Mouse (Mus musculus) midbrain, embryonic 16.5 days (tissue): Measurements from ENCODE around the gene Ppp2r5e. TPM values are rescaled to one million over a fixed set of nuclear protein-coding genes. Genes with fewer than 3 reads are reported as not detected.

ENCODE experiments used
- ATAC-seq: fragments of 200-750 bp; cut with Nextera tagmentation; 2 replicates; pipeline ENCODE4 v1.8.0; 2017; ENCODE audit warnings: moderate TSS enrichment
- H3K27ac ChIP-seq: fragments of 300-500 bp; sonication (generic); 2 replicates; pipeline ENCODE4 v1.5.1; 2014; ENCODE audit warnings: mild to moderate bottlenecking, low read length, mixed read lengths
- H3K27me3 ChIP-seq: fragments of 300-500 bp; sonication (generic); 2 replicates; pipeline ENCODE4 v1.6.1; 2014; ENCODE audit warnings: low read depth, low read length, mixed read lengths; ENCODE audit not compliant: control insufficient read depth, insufficient read depth
- H3K36me3 ChIP-seq: fragments of 300-500 bp; sonication (generic); 2 replicates; pipeline ENCODE4 v1.6.1; 2014; ENCODE audit warnings: mild to moderate bottlenecking, low read length, moderate library complexity, mixed read lengths; ENCODE audit not compliant: control insufficient read depth, insufficient read depth
- H3K4me1 ChIP-seq: fragments of 300-500 bp; sonication (generic); 2 replicates; pipeline ENCODE4 v1.6.1; 2014; ENCODE audit warnings: mild to moderate bottlenecking, low read length, mixed read lengths; ENCODE audit not compliant: control insufficient read depth, insufficient read depth
- H3K4me2 ChIP-seq: fragments of 300-500 bp; sonication (generic); 2 replicates; pipeline ENCODE4 v1.6.1; 2014; ENCODE audit warnings: mild to moderate bottlenecking, low read length, mixed read lengths
- H3K4me3 ChIP-seq: fragments of 300-500 bp; sonication (generic); 2 replicates; pipeline ENCODE4 v1.5.1; 2014; ENCODE audit warnings: low read depth, mild to moderate bottlenecking, low read length, moderate library complexity, mixed read lengths
- H3K9ac ChIP-seq: fragments of 300-500 bp; sonication (generic); 2 replicates; pipeline ENCODE4 v1.6.1; 2014; ENCODE audit warnings: low read depth, low read length, mixed read lengths
- H3K9me3 ChIP-seq: fragments of 300-500 bp; sonication (generic); replicated peaks from 2 replicates; pipeline ENCODE4 v1.6.1; 2014; ENCODE audit warnings: mild to moderate bottlenecking, low read length, mixed read lengths; ENCODE audit not compliant: control insufficient read depth, poor library complexity, severe bottlenecking
- whole genome bisulfite sequencing: fragments of 180-500 bp; shearing (Covaris S2); extraction: QIAGEN DNeasy Blood & Tissue Kit; methylation state at CpG from one replicate; pipeline ENCODE4 v1.1.7; 2014; 5-methylcytosine and 5-hydroxymethylcytosine counted together
- polyA plus RNA-seq: library from polyadenylated mRNA; unstranded; fragments of >200 nt; fragmentation: Nextera tagmentation; extraction: Ambion mirVana; gene quantifications from 2 replicates; pipeline ENCODE4 v1.2.1, GENCODE M21; 2015

Ppp2r5e gene
- polyA plus RNA-seq, 1 experiment from 2014 or later, result 18.1 TPM

- ATAC-seq, result 0 out of 2 replicates have a peak, but pooled peaks have one; percentile 37
- Histone ChIP-seq H3K9me3 (no peaks in the 10 kb centered on the region), H3K4me2 (no peak overlapping the region), H3K9ac (no peak overlapping the region), H3K4me1 (peaks cover 8% of the 10 kb centered on the region), H3K4me3 (no peak overlapping the region), H3K27ac (no peak overlapping the region), H3K36me3 (no peaks in the 10 kb centered on the region), H3K27me3 (no peaks in the 10 kb centered on the region)
- WGBS, result 30% methylated on average over 3 of the region's 3 CpGs
Observed at GRCm38 (mm10) chr12:75520395-75520794, 75.7 kb downstream of the Ppp2r5e start.

DNA sequence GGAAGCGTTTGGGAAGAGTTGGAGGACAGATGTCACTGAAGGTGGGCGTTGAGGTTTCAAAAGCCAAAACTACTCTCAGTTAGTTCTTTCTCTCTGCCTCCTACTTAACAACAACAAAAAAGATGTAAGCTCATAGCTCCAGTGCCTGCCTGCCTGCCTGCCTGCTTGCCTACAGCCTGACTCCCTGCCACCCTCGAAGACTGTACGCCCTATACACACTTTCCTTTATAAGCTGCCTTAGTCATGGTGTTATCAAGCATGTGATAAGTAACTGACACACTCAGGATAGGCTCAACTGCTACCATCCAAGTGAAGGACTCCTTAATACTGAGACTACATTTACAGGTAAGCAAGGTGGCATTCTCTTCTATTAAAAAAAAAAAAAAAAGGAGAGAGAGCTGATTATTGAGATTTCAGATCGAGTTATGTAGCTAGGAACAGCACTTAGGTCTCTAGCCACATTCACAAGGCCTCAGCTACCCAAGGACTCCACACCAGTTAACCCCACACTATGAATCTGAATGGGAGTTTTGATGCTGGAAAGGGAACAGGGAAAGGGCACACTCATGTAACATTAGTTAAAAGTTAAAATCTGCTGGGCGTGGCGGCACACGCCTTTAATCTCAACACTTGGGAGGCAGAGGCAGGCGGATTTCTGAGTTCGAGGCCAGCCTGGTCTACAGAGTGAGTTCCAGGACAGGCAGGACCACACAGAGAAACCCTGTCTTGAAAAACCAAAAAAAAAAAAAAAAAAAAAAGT is 76.7 kb downstream of the Ppp2r5e start:
- H3K36me3 ChIP-seq, result no peaks in the 10 kb centered on the region
- no peaks in the 10 kb centered on the region for H3K9me3 ChIP-seq
- no peak overlapping the region for H3K4me2 ChIP-seq
- H3K27me3 ChIP-seq, result no peaks in the 10 kb centered on the region
- H3K4me3 ChIP-seq, result no peak overlapping the region
- no peak overlapping the region for H3K9ac ChIP-seq
- ATAC-seq, result no peak
- WGBS, result 93% methylated on average over 10 of the region's 10 CpGs
- peaks cover 8% of the 10 kb centered on the region for H3K4me1 ChIP-seq
- H3K27ac ChIP-seq, result no peak overlapping the region

DNA sequence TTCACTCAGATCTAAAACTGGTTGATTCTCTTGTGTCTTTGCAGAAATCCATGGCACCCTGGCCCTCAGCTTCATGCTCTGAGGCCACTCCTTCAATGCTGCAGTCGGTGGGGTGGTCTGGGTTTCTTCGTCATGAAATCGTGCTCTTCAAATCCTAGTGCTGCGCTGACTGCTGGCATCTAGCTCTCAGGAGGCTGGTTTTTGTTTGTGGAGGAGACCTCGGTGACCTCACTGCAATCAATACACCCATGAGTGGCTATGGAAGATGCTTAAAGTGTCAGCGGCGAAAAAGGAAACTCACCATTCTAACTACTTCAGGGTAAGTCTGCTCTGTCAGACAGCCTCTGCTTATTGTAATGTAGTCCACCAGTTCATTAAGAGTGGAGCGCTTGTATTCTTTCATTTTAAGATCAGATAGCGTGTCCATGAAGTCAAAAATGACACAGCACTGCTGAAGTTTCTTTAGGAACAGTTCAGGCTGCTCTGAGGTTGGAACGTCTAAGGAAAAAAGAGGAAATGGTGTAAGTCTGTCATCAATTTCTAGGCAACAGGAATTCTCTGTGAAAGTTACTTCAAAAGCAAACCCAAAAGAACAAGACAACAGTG is 80.6 kb downstream of the Ppp2r5e start:
- no peaks in the 10 kb centered on the region for H3K27me3 ChIP-seq
- no peak overlapping the region for H3K4me2 ChIP-seq
- no peak overlapping the region for H3K9ac ChIP-seq
- H3K4me3 ChIP-seq, result no peak overlapping the region
- 68% methylated on average over 10 of the region's 10 CpGs for WGBS
- no peaks in the 10 kb centered on the region for H3K9me3 ChIP-seq
- no peak overlapping the region for H3K27ac ChIP-seq
- peaks cover 2% of the 10 kb centered on the region for H3K4me1 ChIP-seq
- ATAC-seq, result no peak
- no peaks in the 10 kb centered on the region for H3K36me3 ChIP-seq

GRCm38 (mm10) chr12:75511520-75511919 is 84.5 kb downstream of the Ppp2r5e start:
- 94% methylated on average over 2 of the region's 2 CpGs for WGBS
- Histone ChIP-seq H3K27ac (no peak overlapping the region), H3K27me3 (no peaks in the 10 kb centered on the region), H3K4me2 (no peak overlapping the region), H3K9me3 (no peaks in the 10 kb centered on the region), H3K36me3 (no peaks in the 10 kb centered on the region), H3K4me1 (no peaks in the 10 kb centered on the region), H3K9ac (no peak overlapping the region), H3K4me3 (no peak overlapping the region)
- ATAC-seq, result no peak

DNA sequence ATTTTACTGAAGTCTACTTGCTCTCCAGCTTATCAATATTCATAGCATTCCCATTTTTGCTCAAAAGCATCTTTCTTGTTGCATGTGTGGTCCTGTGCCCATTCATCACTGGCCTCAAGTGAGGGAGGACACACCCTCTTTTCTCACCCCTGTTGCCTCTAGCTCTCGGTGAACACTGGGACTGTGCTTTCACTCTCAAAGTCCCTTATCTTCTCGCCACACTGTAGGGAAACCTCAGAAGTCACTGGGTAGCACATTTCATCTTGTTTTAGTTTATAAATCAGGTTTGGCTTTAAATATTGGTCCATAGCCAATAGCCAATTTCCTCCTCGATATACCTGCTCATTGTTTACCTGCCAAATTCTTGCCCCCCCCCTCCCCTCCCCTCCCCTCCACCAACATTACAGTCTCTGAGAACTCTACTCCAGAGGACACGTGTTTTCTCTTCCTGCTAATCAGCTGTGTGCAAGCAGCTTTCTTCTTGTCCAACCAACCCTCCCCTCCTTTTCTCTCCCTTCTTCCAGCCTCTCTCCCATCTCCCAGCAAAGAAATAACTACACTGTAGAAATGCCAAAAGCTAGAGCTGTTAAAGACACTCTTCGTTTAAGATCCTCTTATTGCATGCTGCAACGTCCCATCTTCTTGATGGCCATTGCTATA is 90.9 kb downstream of the Ppp2r5e start:
- no peak for ATAC-seq
- H3K36me3 ChIP-seq, result no peaks in the 10 kb centered on the region
- no peak overlapping the region for H3K4me3 ChIP-seq
- H3K9me3 ChIP-seq, result no peaks in the 10 kb centered on the region
- 71% methylated on average over 6 of the region's 6 CpGs for WGBS
- no peaks in the 10 kb centered on the region for H3K27me3 ChIP-seq
- no peaks in the 10 kb centered on the region; the same call in 1 of the 2 replicates for H3K4me1 ChIP-seq
- no peak overlapping the region for H3K27ac ChIP-seq
- H3K9ac ChIP-seq, result no peak overlapping the region
- H3K4me2 ChIP-seq, result no peak overlapping the region

GRCm38 (mm10) chr12:75502664-75503063 is 93.4 kb downstream of the Ppp2r5e start:
- Histone ChIP-seq H3K4me1 (no peaks in the 10 kb centered on the region; the same call in 1 of the 2 replicates), H3K27me3 (no peaks in the 10 kb centered on the region), H3K36me3 (no peaks in the 10 kb centered on the region), H3K4me3 (no peak overlapping the region), H3K27ac (no peak overlapping the region), H3K4me2 (no peak overlapping the region), H3K9me3 (no peaks in the 10 kb centered on the region), H3K9ac (no peak overlapping the region)
- ATAC-seq, result no peak
- WGBS, result 79% methylated on average over 4 of the region's 4 CpGs

DNA sequence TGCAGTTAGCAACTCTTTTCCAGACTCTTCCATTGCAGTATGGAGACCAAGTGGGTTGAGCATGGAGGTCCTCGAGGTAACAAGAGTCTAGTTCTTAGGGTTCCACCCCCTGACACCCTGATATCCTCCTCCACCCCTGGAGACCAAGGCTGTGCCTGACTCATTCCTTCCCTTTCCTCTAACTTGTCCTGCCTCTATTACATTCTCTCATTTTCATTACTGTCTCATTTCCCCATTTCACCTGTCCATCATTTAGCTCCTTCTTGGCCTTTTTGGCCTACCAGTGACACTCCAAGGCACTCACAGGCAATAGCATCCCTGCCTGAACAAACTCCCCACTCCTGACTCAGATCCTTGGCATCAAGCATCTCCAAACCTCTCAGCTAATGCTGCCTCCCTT is 98.3 kb downstream of the Ppp2r5e start:
- H3K36me3 ChIP-seq, result no peaks in the 10 kb centered on the region
- WGBS, result 100% methylated on average over 1 of the region's 1 CpGs
- H3K4me2 ChIP-seq, result no peak overlapping the region
- no peaks in the 10 kb centered on the region for H3K27me3 ChIP-seq
- H3K4me3 ChIP-seq, result no peak overlapping the region
- no peaks in the 10 kb centered on the region for H3K9me3 ChIP-seq
- no peak overlapping the region for H3K27ac ChIP-seq
- no peaks in the 10 kb centered on the region for H3K4me1 ChIP-seq
- no peak for ATAC-seq
- no peak overlapping the region for H3K9ac ChIP-seq

DNA sequence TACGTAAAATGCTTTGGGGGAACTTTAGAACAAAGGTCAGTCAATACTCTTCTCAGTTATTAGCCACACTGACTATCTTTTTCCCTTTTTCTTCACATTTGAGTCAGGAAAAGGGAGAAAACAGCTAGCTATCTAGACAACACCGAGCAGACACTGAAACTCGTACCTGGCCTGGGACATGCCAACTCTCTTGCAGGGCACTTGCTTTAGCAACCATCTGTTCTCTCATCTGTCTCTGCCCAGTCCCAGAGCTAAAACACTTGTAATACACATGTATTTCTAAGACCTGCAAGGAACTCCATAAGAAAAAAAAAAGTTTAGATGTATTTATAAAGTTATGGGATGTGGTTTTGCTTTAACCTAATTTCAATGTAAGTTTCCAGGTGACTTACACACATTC is 100.4 kb downstream of the Ppp2r5e start:
- Histone ChIP-seq H3K27ac (no peak overlapping the region), H3K4me2 (no peak overlapping the region), H3K4me1 (no peaks in the 10 kb centered on the region), H3K4me3 (no peak overlapping the region), H3K9ac (no peak overlapping the region), H3K9me3 (no peaks in the 10 kb centered on the region), H3K36me3 (no peaks in the 10 kb centered on the region), H3K27me3 (no peaks in the 10 kb centered on the region)
- 95% methylated on average over 3 of the region's 3 CpGs for WGBS
- ATAC-seq, result no peak

- H3K9me3 ChIP-seq, result no peaks in the 10 kb centered on the region
- 90% methylated on average over 3 of the region's 3 CpGs for WGBS
- no peaks in the 10 kb centered on the region for H3K36me3 ChIP-seq
- no peaks in the 10 kb centered on the region for H3K27me3 ChIP-seq
- H3K4me1 ChIP-seq, result no peaks in the 10 kb centered on the region
- H3K9ac ChIP-seq, result no peak overlapping the region
- H3K4me3 ChIP-seq, result no peak overlapping the region
- ATAC-seq, result no peak
- no peak overlapping the region for H3K27ac ChIP-seq
- H3K4me2 ChIP-seq, result no peak overlapping the region
Observed at GRCm38 (mm10) chr12:75494643-75495042, 101.4 kb downstream of the Ppp2r5e start.
